In genomic region chr15:97825941-97826587, GRCm38 (mm10) we compare ENCODE assay signal across 8 mouse cellular contexts. TPM values are rescaled to one million over a fixed set of nuclear protein-coding genes. Genes with fewer than 3 reads are reported as not detected.
DNase-seq lines count a peak whose midpoint lies in the region; ATAC-seq and TF ChIP-seq lines count a peak whose summit lies in the region.

No protein-coding gene starts in this region.

- H3K27ac ChIP-seq in heart, adult 2 months, result peak overlapping the region; percentile 90
- peak overlapping the region; percentile 20 for H3K27ac ChIP-seq in liver, embryonic 16.5 days (ENCODE audit: low read length)

- peak overlapping the region; percentile 65; the same call in 1 of the 2 replicates for H3K9ac ChIP-seq in heart, adult 2 months (ENCODE audit: low read depth, low read length)
- H3K9ac ChIP-seq in liver, embryonic 16.5 days (ENCODE audit: low read depth, low read length), result peak overlapping the region; percentile 29; the same call in 1 of the 2 replicates

- H3K4me3 ChIP-seq in heart, adult 2 months, result peak overlapping the region; percentile 47
- peak overlapping the region; percentile 57 for H3K4me3 ChIP-seq in liver, embryonic 16.5 days (ENCODE audit: low read depth, low read length)

- H3K79me2 ChIP-seq in heart, adult 2 months (replicated peaks; ENCODE audit: control insufficient read depth, insufficient read depth, low read length), result peaks cover 4% of the 10 kb centered on the region; the same call in 1 of the 2 replicates

- no peaks in the 10 kb centered on the region for H3K9me3 ChIP-seq in liver, embryonic 16.5 days (replicated peaks; ENCODE audit: control insufficient read depth, low read length)

- 46% methylated on average over 12 of the region's 12 CpGs for WGBS in heart, adult 2 months
- WGBS in liver, embryonic 16.5 days (ENCODE audit: insufficient replicate concordance), result 12% methylated on average over 12 of the region's 12 CpGs

- TF ChIP-seq EP300 in heart, adult 2 months (IDR thresholded peaks at IDR 0.05; ENCODE audit: insufficient read depth, low read depth, low read length), result no peak

- peaks cover 41% of the 10 kb centered on the region for H3K4me1 ChIP-seq in heart, adult 2 months (ENCODE audit: control insufficient read depth, insufficient read depth, low read length)
- peaks cover 64% of the 10 kb centered on the region for H3K4me1 ChIP-seq in liver, embryonic 16.5 days (ENCODE audit: control insufficient read depth, low read depth, low read length)

- ATAC-seq in liver, embryonic 16.5 days (ENCODE audit: low read depth), result no peak

- peak in 1 of 2 experiments; percentile 29 for DNase-seq in heart, adult 2 months
- no peak for DNase-seq in heart, adult 8-10 months (ENCODE audit: low spot score)
- peak; percentile 51 for DNase-seq in thymus, postnatal 4 days
- DNase-seq in thymus, adult 18-20 months, result no peak
- DNase-seq in cerebellum, adult 11 months, result no peak
- DNase-seq in left cerebral cortex, adult 18-20 months (ENCODE audit: low spot score in 2 of 2), result no peak
- no peak for DNase-seq in gastrocnemius, postnatal 36 days

- intact Hi-C loops in heart, adult 2 months (cut with DNase I), result loop anchor here (1.0 kb wide), 1 partner anchor 23 kb away; no protein-coding TSS in a partner anchor
- intact Hi-C loops in gastrocnemius, postnatal 36 days (cut with DNase I), result no loop called here

- H3K4me2 ChIP-seq in liver, embryonic 16.5 days (ENCODE audit: low read depth, low read length), result peak overlapping the region; percentile 83

- H3K36me3 ChIP-seq in heart, adult 2 months (ENCODE audit: control insufficient read depth, insufficient read depth, low read length), result peaks cover 21% of the 10 kb centered on the region
- H3K36me3 ChIP-seq in liver, embryonic 16.5 days (ENCODE audit: control insufficient read depth, insufficient read depth), result no peaks in the 10 kb centered on the region

- no peak for TF ChIP-seq CTCF in heart, adult 2 months (IDR thresholded peaks at IDR 0.05)

- no peaks in the 10 kb centered on the region for H3K27me3 ChIP-seq in heart, adult 2 months (ENCODE audit: control insufficient read depth, insufficient read depth, low read length)
- peaks cover 10% of the 10 kb centered on the region for H3K27me3 ChIP-seq in liver, embryonic 16.5 days (ENCODE audit: control insufficient read depth, insufficient read depth, low read depth, low read length)

- TF ChIP-seq POLR2A in heart, adult 2 months (IDR thresholded peaks at IDR 0.05; ENCODE audit: insufficient read depth, low read depth, low read length), result no peak

RNA-seq across cellular contexts. Expression of gene Hdac7, which starts 18.2 kb away (rescaled TPM):
- 10 to 100 TPM; 23.7 to 25.7 TPM for total RNA-seq in heart, adult 2 months (2021)
- polyA plus RNA-seq in heart, adult 2 months (2012; rRNA removed), result 54.9 and 61.8 TPM in 2 replicates
- 10 to 100 TPM; 22.9 to 29.0 (median 26.5) TPM for total RNA-seq in heart, adult 8-10 months (2022)
- 4.7 and 5.8 TPM in 2 replicates for polyA plus RNA-seq in liver, embryonic 16.5 days (2015; fragmentation: Nextera tagmentation; extraction: Ambion mirVana)
- total RNA-seq in left cerebral cortex, adult 18-20 months (2021), result 10 to 100 TPM; 31.5 to 36.1 TPM
- total RNA-seq in gastrocnemius, postnatal 36 days (2021), result 10 to 100 TPM; 10.6 to 11.8 TPM

RNA-seq across cellular contexts. Expression of gene Slc48a1, which starts 47.7 kb away (rescaled TPM):
- total RNA-seq in heart, adult 2 months (2021), result 10 to 100 TPM; 72.7 to 73.0 TPM
- 82.8 and 85.3 TPM in 2 replicates for polyA plus RNA-seq in heart, adult 2 months (2012; rRNA removed)
- total RNA-seq in heart, adult 8-10 months (2022), result 10 to 100 TPM; 63.6 to 76.6 (median 67.9) TPM
- 98.9 and 103 TPM in 2 replicates for polyA plus RNA-seq in liver, embryonic 16.5 days (2015; fragmentation: Nextera tagmentation; extraction: Ambion mirVana)
- total RNA-seq in left cerebral cortex, adult 18-20 months (2021), result 100 to 1,000 TPM; 154 to 168 TPM
- 10 to 100 TPM; 44.8 to 46.2 TPM for total RNA-seq in gastrocnemius, postnatal 36 days (2021)

RNA-seq across cellular contexts. Expression of gene Rapgef3, which starts 58.3 kb away (rescaled TPM):
- total RNA-seq in heart, adult 2 months (2021), result 10 to 100 TPM; 21.5 to 27.9 TPM
- 44.4 and 57.0 TPM in 2 replicates for polyA plus RNA-seq in heart, adult 2 months (2012; rRNA removed)
- total RNA-seq in heart, adult 8-10 months (2022), result 10 to 100 TPM; 20.5 to 27.4 (median 23.8) TPM
- polyA plus RNA-seq in liver, embryonic 16.5 days (2015; fragmentation: Nextera tagmentation; extraction: Ambion mirVana), result 1.6 and 2.1 TPM in 2 replicates
- total RNA-seq in left cerebral cortex, adult 18-20 months (2021), result 10 to 100 TPM; 42.6 to 44.7 TPM
- total RNA-seq in gastrocnemius, postnatal 36 days (2021), result 1 to 10 TPM; 5.1 to 7.7 TPM
